Mouse (Mus musculus): ENCODE data around the gene Tac1.

- no peak for TF ChIP-seq ZNF384 (IDR thresholded peaks at IDR 0.05; ENCODE audit: low read depth, low read length)
- TF ChIP-seq MYB (IDR thresholded peaks at IDR 0.05; ENCODE audit: low read depth, low read length) = no peak
- no peak for TF ChIP-seq CHD2 (IDR thresholded peaks at IDR 0.05; ENCODE audit: low read length)
- no peak for TF ChIP-seq CTCF (IDR thresholded peaks at IDR 0.05 in 2 of 3, conservative IDR thresholded peaks at IDR 0.05 in 1 of 3; ENCODE audit: control insufficient read depth in 1 of 3, insufficient read depth in 1 of 3, low read depth in 2 of 3, low read length in 3 of 3, poor library complexity in 1 of 3, severe bottlenecking in 1 of 3)
- TF ChIP-seq ZC3H11A (IDR thresholded peaks at IDR 0.05; ENCODE audit: low read depth, low read length) = no peak
- TF ChIP-seq MXI1 (IDR thresholded peaks at IDR 0.05; ENCODE audit: low read depth, low read length) = no peak
- no peak for TF ChIP-seq MEF2A (IDR thresholded peaks at IDR 0.05; ENCODE audit: extremely low read depth, insufficient replicate concordance, low read depth, low read length, poor library complexity, severe bottlenecking)
- TF ChIP-seq E2F4 (IDR thresholded peaks at IDR 0.05; ENCODE audit: borderline replicate concordance, low read depth, low read length) = no peak
Observed at GRCm38 (mm10) chr6:7555688-7556476, 1.2 kb downstream of the Tac1 start.
